Mouse (Mus musculus) lung, postnatal 36 days (tissue): Measurements from ENCODE around the gene Mbip.
A peak's percentile ranks its signal among the peaks of the same experiment; 100 is the strongest.

Source experiments
- DNase-seq: peaks from one replicate; pipeline ENCODE4 v3.0.0; 2022; ENCODE audit warnings: mixed read lengths

Mbip gene

GRCm38 (mm10) chr12:56345367-56346089 lies at the start of gene Mbip:
Mbip (minus strand) TSS chr12:56345894.
- DNase-seq = peak; percentile 99

GRCm38 (mm10) chr12:56387647-56388205 lies 42.0 kb upstream of the Mbip start:
- no peak for DNase-seq

- no peak for DNase-seq
Observed at GRCm38 (mm10) chr12:56386955-56387646, 41.4 kb upstream of the Mbip start.

GRCm38 (mm10) chr12:56344771-56345314 lies 851 bp downstream of the Mbip start:
- no peak for DNase-seq

GRCm38 (mm10) chr12:56339295-56340056 lies 6.2 kb downstream of the Mbip start:
- no peak for DNase-seq

GRCm38 (mm10) chr12:56333461-56333860 lies 12.2 kb downstream of the Mbip start:
- DNase-seq = peak; percentile 52

GRCm38 (mm10) chr12:56332475-56332874 lies 13.2 kb downstream of the Mbip start:
- DNase-seq = peak; percentile 49

- no peak for DNase-seq
Observed at GRCm38 (mm10) chr12:56327448-56327998, 18.2 kb downstream of the Mbip start.

- DNase-seq = no peak
Observed at GRCm38 (mm10) chr12:56325851-56326250, 19.8 kb downstream of the Mbip start.

GRCm38 (mm10) chr12:56318941-56319340 lies 26.8 kb downstream of the Mbip start:
- no peak for DNase-seq

GRCm38 (mm10) chr12:56318059-56318458 lies 27.6 kb downstream of the Mbip start:
- no peak for DNase-seq

- DNase-seq = peak; percentile 74
Observed at GRCm38 (mm10) chr12:56305758-56306157, 39.9 kb downstream of the Mbip start.

GRCm38 (mm10) chr12:56302321-56303017 lies 43.2 kb downstream of the Mbip start:
- no peak for DNase-seq

GRCm38 (mm10) chr12:56301487-56302293 lies 44.0 kb downstream of the Mbip start:
- peak; percentile 62 for DNase-seq

- DNase-seq = no peak
Observed at GRCm38 (mm10) chr12:56299610-56300009, 46.1 kb downstream of the Mbip start.

GRCm38 (mm10) chr12:56298919-56299318 lies 46.8 kb downstream of the Mbip start:
- DNase-seq = no peak

GRCm38 (mm10) chr12:56297921-56298830 lies 47.5 kb downstream of the Mbip start:
- DNase-seq = no peak

- no peak for DNase-seq
Observed at GRCm38 (mm10) chr12:56297099-56297498, 48.6 kb downstream of the Mbip start.

GRCm38 (mm10) chr12:56296524-56296923 lies 49.2 kb downstream of the Mbip start:
- peak; percentile 69 for DNase-seq

- DNase-seq = no peak
Observed at GRCm38 (mm10) chr12:56295160-56295559, 50.5 kb downstream of the Mbip start.
